Mouse (Mus musculus) kidney, postnatal 4 days (tissue): ENCODE data around the gene Elmod3.

Experiments
- DNase-seq, 2 experiments: peaks; one replicate each; pipeline ENCODE4 v3.0.0; 2021; ENCODE audit warnings: mixed read lengths in 2 of 2

Gene Elmod3

GRCm38 (mm10) chr6:72610261-72610660 is 12.0 kb upstream of the Elmod3 start:
- no peak for DNase-seq

- no peak for DNase-seq
Measured at GRCm38 (mm10) chr6:72608662-72609184, 10.5 kb upstream of the Elmod3 start.

GRCm38 (mm10) chr6:72607676-72608075 is 9.5 kb upstream of the Elmod3 start:
- no peak for DNase-seq

- DNase-seq: no peak
Measured at GRCm38 (mm10) chr6:72607060-72607459, 8.8 kb upstream of the Elmod3 start.

GRCm38 (mm10) chr6:72604066-72604465 is 5.9 kb upstream of the Elmod3 start:
- no peak for DNase-seq

- DNase-seq: peak; percentile 90 to 92
Measured at GRCm38 (mm10) chr6:72601732-72602131, 3.5 kb upstream of the Elmod3 start.

- DNase-seq: no peak
Measured at GRCm38 (mm10) chr6:72600771-72601170, 2.6 kb upstream of the Elmod3 start.

GRCm38 (mm10) chr6:72600216-72600615 is 2.0 kb upstream of the Elmod3 start:
- no peak for DNase-seq

GRCm38 (mm10) chr6:72598791-72599557 is 761 bp upstream of the Elmod3 start:
- peak in 1 of 2 experiments; percentile 58 for DNase-seq

GRCm38 (mm10) chr6:72597083-72597874 is 934 bp downstream of the Elmod3 start:
- peak; percentile 66 to 70 for DNase-seq

GRCm38 (mm10) chr6:72593914-72594313 is 4.3 kb downstream of the Elmod3 start:
- no peak for DNase-seq

- DNase-seq: no peak
Measured at GRCm38 (mm10) chr6:72593011-72593803, 5.0 kb downstream of the Elmod3 start.

GRCm38 (mm10) chr6:72590111-72590510 is 8.1 kb downstream of the Elmod3 start:
- no peak for DNase-seq

GRCm38 (mm10) chr6:72588307-72588706 is 9.9 kb downstream of the Elmod3 start:
- no peak for DNase-seq

- no peak for DNase-seq
Measured at GRCm38 (mm10) chr6:72586701-72587100, 11.5 kb downstream of the Elmod3 start.

GRCm38 (mm10) chr6:72584154-72584553 is 14.1 kb downstream of the Elmod3 start:
- no peak for DNase-seq

GRCm38 (mm10) chr6:72583211-72583839 is 14.9 kb downstream of the Elmod3 start:
- DNase-seq: no peak

GRCm38 (mm10) chr6:72581625-72582382 is 16.4 kb downstream of the Elmod3 start:
- DNase-seq: no peak

GRCm38 (mm10) chr6:72576041-72576440 is 22.2 kb downstream of the Elmod3 start:
- DNase-seq: no peak

GRCm38 (mm10) chr6:72571826-72572225 is 26.4 kb downstream of the Elmod3 start:
- DNase-seq: no peak

GRCm38 (mm10) chr6:72570644-72571397 is 27.4 kb downstream of the Elmod3 start:
- DNase-seq: no peak
